Mouse (Mus musculus) embryonic facial prominence, embryonic 13.5 days (tissue): ENCODE measurements around the gene Gm49661. TPM values are rescaled to one million over a fixed set of nuclear protein-coding genes. Genes with fewer than 3 reads are reported as not detected.

Source experiments
- ATAC-seq: fragments of 200-750 bp; cut with Nextera tagmentation; 2 replicates; pipeline ENCODE4 v1.8.0; 2017; ENCODE audit warnings: low read depth; ENCODE audit not compliant: insufficient number of reproducible peaks, insufficient read depth, low FRiP score, low TSS enrichment
- H3K27ac ChIP-seq: fragments of 300-500 bp; sonication (generic); 2 replicates; pipeline ENCODE4 v1.5.1; 2015; ENCODE audit warnings: moderate library complexity, mild to moderate bottlenecking, inconsistent platforms
- H3K27me3 ChIP-seq: fragments of 300-500 bp; sonication (generic); 2 replicates; pipeline ENCODE4 v1.6.1; 2015; ENCODE audit warnings: mild to moderate bottlenecking, inconsistent platforms
- H3K36me3 ChIP-seq: fragments of 300-500 bp; sonication (generic); 2 replicates; pipeline ENCODE4 v1.6.1; 2015; ENCODE audit warnings: mild to moderate bottlenecking, inconsistent platforms
- H3K4me1 ChIP-seq: fragments of 300-500 bp; sonication (generic); 2 replicates; pipeline ENCODE4 v1.6.1; 2015; ENCODE audit warnings: inconsistent platforms
- H3K4me2 ChIP-seq: fragments of 300-500 bp; sonication (generic); 2 replicates; pipeline ENCODE4 v1.6.1; 2015; ENCODE audit warnings: moderate library complexity, mild to moderate bottlenecking, inconsistent platforms
- H3K4me3 ChIP-seq: fragments of 300-500 bp; sonication (generic); 2 replicates; pipeline ENCODE4 v1.5.1; 2015; ENCODE audit warnings: mild to moderate bottlenecking, inconsistent platforms
- H3K9ac ChIP-seq: fragments of 300-500 bp; sonication (generic); 2 replicates; pipeline ENCODE4 v1.6.1; 2015; ENCODE audit warnings: mild to moderate bottlenecking, inconsistent platforms
- H3K9me3 ChIP-seq: fragments of 300-500 bp; sonication (generic); 2 replicates; pipeline ENCODE4 v1.6.1; 2016; ENCODE audit warnings: inconsistent platforms
- WGBS: fragments of 180-500 bp; shearing (Covaris S2); methylation state at CpG from one replicate; pipeline ENCODE4 v1.1.7; 2015; ENCODE audit warnings: mixed read lengths; 5-methylcytosine and 5-hydroxymethylcytosine counted together
- polyA plus RNA-seq: library from polyadenylated mRNA; unstranded; fragments of >200 nt; fragmentation: Nextera tagmentation; extraction: Ambion mirVana; gene quantifications from 2 replicates; pipeline ENCODE4 v1.2.1, GENCODE M21; 2015

Gm49661 gene
- polyA plus RNA-seq, 1 experiment from 2014 or later = not detected

DNA sequence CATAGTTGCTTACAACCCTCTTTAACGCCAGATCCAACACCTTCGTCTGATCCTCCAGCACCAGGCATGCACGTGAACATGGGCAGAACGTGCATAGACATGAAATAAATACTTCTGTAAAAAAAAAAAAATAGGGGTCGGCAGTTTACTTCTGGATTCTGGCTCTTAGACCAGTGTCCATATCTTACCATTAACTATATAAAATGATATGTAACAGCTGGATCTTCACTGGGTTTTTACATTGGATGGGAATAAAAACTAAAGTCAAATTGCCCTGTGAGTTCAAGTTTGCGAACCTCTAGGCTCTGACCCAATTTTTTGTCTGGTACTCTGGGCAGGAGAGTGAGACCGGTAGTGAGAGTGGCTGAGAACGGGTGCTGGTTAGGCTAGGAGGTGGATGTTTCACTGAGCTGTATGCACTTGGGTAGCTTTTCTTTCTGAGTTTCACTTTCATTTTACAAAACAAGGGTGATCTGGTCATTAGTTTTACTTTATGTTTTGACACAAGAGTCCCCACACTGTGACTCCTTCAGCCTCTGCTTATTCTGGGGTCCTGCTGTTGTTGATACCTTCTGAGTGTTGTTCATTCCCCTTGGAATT, 5.4 kb upstream of the Gm49661 start:
- Histone ChIP-seq H3K4me1 (peaks cover 65% of the 10 kb centered on the region), H3K36me3 (peaks cover 38% of the 10 kb centered on the region), H3K4me3 (no peak overlapping the region), H3K9ac (no peak overlapping the region), H3K4me2 (no peak overlapping the region), H3K9me3 (no peaks in the 10 kb centered on the region), H3K27me3 (peaks cover 31% of the 10 kb centered on the region), H3K27ac (no peak overlapping the region; the same call in 1 of the 2 replicates)
- no peak for ATAC-seq
- 73% methylated on average over 8 of the region's 8 CpGs for WGBS

DNA sequence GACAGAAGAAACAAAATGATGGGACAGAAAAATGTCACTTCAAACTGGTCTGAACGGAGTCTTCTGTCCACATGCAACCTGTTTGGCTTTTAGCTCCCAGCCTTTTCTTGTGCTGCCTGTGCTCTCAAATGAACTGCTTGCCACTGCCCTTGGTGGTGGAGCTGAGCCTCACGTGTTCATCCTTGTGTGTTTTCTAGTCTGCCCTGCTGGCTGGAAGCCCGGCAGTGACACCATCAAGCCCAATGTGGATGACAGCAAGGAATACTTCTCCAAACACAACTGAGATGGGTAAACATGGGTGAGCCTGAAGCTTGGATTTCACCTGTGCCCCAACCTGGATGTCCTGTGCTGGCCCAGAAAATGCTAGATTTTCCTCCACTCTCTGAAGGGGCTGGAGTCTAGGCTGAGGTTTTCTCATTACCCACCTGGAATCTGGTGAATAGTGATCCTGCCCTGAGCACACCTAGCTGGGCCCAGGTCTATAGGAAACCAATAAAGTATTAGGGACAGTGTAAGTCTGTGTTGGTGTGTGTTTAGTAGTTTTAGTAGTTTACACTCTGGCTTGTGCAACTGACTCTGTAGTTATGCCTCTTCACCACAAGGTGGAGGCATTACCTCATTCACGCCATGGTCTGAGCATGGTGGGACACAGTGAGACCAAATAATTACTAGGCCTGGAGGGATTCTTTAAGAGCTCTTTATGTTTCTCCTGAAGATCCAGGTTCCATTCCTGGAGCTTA, 4.7 kb upstream of the Gm49661 start:
- WGBS = 66% methylated on average over 4 of the region's 4 CpGs
- H3K4me1 ChIP-seq = peaks cover 59% of the 10 kb centered on the region
- ATAC-seq = no peak

DNA sequence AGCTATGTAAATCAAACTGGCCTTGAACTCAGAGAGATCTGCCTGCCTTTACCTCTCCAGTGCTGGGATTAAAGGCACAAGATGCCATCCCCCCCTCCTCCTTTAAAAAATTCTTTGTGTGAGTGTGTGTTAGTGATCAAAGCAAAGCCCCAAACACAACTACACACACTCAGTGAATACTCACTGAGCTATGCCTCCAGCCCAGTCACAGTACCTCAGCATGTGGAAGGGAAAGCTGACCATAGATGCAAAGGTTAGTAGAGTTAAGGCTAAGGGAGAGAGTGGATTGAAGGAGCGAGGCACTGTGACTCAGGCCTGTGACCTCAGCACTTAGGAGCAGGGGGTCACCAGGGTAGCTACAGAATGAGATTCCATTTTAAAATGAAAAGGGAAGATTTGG, 3.8 kb upstream of the Gm49661 start:
- Histone ChIP-seq H3K4me2 (no peak overlapping the region), H3K27me3 (peaks cover 15% of the 10 kb centered on the region), H3K9ac (no peak overlapping the region), H3K4me3 (no peak overlapping the region), H3K27ac (no peak overlapping the region), H3K4me1 (peaks cover 58% of the 10 kb centered on the region), H3K36me3 (peaks cover 38% of the 10 kb centered on the region), H3K9me3 (no peaks in the 10 kb centered on the region)
- WGBS = 97% methylated on average over 1 of the region's 1 CpGs
- no peak for ATAC-seq

More for the DNA sequence above, 4.7 kb upstream of the Gm49661 start:
- Histone ChIP-seq H3K9me3 (no peaks in the 10 kb centered on the region), H3K4me2 (no peak overlapping the region), H3K36me3 (peaks cover 38% of the 10 kb centered on the region), H3K4me3 (no peak overlapping the region), H3K9ac (no peak overlapping the region), H3K27ac (no peak overlapping the region; the same call in 1 of the 2 replicates), H3K27me3 (peaks cover 24% of the 10 kb centered on the region)

DNA sequence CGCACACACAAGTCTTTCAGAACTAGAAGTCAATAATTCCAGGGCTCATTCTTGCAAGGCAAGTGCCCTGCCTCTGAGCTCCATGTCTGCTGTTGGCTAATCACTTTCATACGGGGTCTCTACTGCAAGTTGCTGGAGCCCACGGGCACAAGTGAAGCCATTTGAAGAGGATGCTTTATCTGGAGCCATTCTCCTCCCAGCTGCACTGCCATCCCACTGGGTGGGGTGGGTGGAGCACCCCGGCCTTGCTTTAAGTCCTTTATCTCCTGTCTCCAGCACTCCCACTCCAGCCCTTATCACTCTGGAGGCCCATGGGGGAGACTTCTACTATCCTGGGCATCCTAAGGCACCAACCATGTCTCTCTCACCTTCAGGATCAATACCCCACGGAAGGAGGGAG, 1.7 kb upstream of the Gm49661 start:
- no peaks in the 10 kb centered on the region for H3K9me3 ChIP-seq
- ATAC-seq = no peak
- peak overlapping the region; percentile 79 for H3K4me3 ChIP-seq
- peak overlapping the region; percentile 93 for H3K9ac ChIP-seq
- peak overlapping the region; percentile 94 for H3K4me2 ChIP-seq
- H3K27me3 ChIP-seq = no peaks in the 10 kb centered on the region
- H3K27ac ChIP-seq = peak overlapping the region; percentile 87; the same call in 1 of the 2 replicates
- 47% methylated on average over 5 of the region's 5 CpGs for WGBS
- peaks cover 54% of the 10 kb centered on the region for H3K4me1 ChIP-seq
- peaks cover 38% of the 10 kb centered on the region for H3K36me3 ChIP-seq

DNA sequence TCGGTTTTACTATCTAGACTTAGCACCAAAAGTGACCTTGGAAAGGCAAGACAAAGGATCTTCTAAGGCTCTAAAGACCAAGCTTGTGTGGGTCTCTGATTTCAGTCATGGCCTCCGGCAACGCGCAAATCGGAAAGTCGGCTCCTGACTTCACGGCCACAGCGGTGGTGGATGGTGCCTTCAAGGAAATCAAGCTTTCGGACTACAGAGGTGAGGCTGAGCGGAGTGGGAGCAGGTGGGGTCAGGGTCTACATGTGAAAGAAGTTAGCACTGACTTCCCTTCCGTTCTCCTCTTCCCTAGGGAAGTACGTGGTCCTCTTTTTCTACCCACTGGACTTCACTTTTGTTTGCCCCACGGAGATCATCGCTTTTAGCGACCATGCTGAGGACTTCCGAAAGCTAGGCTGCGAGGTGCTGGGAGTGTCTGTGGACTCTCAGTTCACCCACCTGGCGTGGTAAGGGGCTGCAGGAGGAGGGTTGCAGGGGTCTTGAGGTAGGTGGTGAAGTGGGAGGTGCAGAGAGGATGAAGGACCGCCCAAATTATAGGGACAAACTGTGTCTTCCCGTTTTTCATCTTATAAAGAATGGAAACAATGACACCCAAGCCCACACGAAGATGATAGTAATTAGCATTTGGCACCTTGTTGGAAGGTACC, 1.0 kb upstream of the Gm49661 start:
- peak overlapping the region; percentile 79 for H3K4me3 ChIP-seq
- H3K9ac ChIP-seq = peak overlapping the region; percentile 93
- no peak for ATAC-seq
- H3K9me3 ChIP-seq = no peaks in the 10 kb centered on the region
- H3K4me1 ChIP-seq = peaks cover 52% of the 10 kb centered on the region
- no peaks in the 10 kb centered on the region for H3K27me3 ChIP-seq
- H3K27ac ChIP-seq = peak overlapping the region; percentile 87
- peaks cover 38% of the 10 kb centered on the region for H3K36me3 ChIP-seq
- 5% methylated on average over 21 of the region's 21 CpGs for WGBS
- peak overlapping the region; percentile 94 for H3K4me2 ChIP-seq

DNA sequence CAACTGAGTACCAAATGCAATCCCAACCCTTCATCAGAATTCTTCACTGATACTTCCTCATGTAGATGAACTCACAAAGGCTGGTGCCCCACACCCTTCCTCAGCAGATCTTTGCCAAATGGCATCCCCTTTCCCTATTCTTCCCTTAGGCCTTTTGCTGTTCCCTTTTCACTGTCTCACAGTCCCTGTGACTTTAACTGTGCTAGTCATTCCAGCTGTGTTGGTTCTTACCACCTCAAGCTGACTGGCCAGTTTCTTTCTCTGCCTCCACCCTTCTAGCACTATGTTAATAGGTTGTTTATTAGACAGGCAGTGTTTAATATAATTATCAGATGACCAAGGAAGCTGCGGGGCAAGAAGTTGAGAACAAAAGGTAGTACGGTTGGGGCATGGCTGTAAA, 583 bp downstream of the Gm49661 start:
- Histone ChIP-seq H3K4me1 (peaks cover 47% of the 10 kb centered on the region), H3K9me3 (no peaks in the 10 kb centered on the region), H3K4me3 (peak overlapping the region; percentile 79), H3K27me3 (no peaks in the 10 kb centered on the region), H3K4me2 (peak overlapping the region; percentile 94), H3K9ac (peak overlapping the region; percentile 93), H3K27ac (peak overlapping the region; percentile 87), H3K36me3 (peaks cover 30% of the 10 kb centered on the region)
- ATAC-seq = no peak
- 20% methylated on average over 2 of the region's 2 CpGs for WGBS

DNA sequence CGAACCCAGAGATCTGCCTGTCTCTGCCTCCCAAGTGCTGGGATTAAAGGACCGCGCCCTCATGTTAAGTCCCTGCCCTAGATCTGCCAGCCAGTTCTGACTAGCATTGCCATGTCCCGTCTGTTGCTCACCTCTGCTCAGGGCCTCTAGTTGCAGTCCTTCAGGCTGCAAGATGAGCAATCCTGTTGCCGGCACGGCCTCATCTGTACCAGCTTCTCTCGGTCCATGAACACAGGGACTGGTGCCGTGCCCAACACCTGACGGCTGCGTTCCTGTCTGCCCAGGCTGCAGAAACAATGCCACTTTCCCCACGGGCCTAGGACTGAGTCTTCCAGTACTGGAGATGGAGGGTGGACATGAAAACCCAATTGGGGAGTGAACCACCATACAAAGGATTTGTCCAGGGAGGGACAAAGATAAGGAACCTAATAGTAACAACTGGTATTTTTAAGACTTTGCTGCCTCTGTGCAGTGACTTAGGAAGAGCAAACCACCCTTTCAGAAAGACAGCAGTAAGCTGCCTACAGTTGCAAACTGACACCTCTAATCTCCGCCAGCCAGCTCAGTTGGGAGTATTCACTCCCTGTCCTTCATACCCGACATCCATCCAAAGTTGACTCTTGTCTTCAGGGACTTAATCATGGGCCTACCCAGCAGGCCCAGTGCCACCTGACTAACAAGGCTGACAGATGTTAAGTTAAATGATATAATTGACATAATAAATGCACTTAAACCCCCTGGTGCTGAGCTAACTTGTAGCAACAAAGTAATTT, 1.5 kb downstream of the Gm49661 start:
- H3K4me2 ChIP-seq = peak overlapping the region; percentile 94
- no peak overlapping the region for H3K9ac ChIP-seq
- H3K4me3 ChIP-seq = no peak overlapping the region
- peaks cover 26% of the 10 kb centered on the region for H3K36me3 ChIP-seq
- ATAC-seq = no peak
- H3K27me3 ChIP-seq = no peaks in the 10 kb centered on the region
- no peak overlapping the region for H3K27ac ChIP-seq
- H3K9me3 ChIP-seq = no peaks in the 10 kb centered on the region
- WGBS = 88% methylated on average over 13 of the region's 13 CpGs
- H3K4me1 ChIP-seq = peaks cover 47% of the 10 kb centered on the region

DNA sequence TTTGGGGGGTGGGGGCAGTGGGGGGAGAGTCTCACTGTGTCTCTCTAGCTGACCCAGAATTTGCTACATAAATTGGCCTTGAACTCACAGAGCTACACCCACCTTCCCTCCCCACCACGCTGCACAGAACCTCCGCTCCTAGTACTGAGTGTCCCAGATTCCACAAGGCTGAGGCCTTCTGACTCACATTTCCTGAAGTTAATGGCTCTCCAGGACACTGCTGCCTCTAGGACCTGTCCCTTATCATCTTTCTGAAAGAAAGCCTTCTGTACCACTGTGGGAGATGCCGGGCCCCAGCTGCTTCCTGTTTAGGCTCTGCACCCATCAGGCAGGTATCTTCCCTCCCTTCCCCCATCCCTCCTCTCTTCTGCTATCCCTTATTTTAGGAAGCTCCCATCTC, 2.6 kb downstream of the Gm49661 start:
- ATAC-seq = no peak
- peak overlapping the region; percentile 69; the same call in 1 of the 2 replicates for H3K4me3 ChIP-seq
- no peak overlapping the region for H3K9ac ChIP-seq
- peaks cover 44% of the 10 kb centered on the region for H3K4me1 ChIP-seq
- no peaks in the 10 kb centered on the region for H3K9me3 ChIP-seq
- H3K27me3 ChIP-seq = no peaks in the 10 kb centered on the region
- WGBS = 54% methylated on average over 3 of the region's 3 CpGs
- peaks cover 15% of the 10 kb centered on the region for H3K36me3 ChIP-seq
- peak overlapping the region; percentile 94 for H3K4me2 ChIP-seq
- peak overlapping the region; percentile 80 for H3K27ac ChIP-seq

DNA sequence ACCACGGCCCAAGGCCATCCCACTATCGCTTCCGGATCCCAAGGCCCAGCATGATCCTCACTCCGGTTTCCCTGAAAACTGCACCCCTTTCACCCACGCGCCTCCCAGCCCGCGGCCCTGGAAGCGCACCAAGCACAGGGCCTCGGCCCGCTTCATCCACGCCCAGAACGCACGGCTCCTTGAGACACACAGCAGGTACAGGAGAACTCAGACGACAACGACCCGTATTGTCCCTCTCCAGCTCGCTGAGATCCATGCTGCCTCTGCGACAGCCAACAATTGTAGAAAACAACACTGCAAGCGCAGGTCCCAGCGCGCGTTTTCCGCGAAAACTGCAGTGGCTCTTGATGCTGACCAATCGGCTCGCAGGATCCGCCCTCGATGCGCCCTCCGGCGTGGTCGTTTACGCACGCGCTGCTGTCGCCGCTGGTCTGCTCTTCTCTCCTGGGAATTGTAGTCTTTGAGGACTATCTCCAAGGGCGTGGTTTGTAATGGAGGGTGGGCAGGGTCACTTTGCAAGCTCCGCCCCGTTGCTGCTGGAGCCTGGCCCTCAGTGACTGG, 3.4 kb downstream of the Gm49661 start:
- WGBS = 1% methylated on average over 41 of the region's 41 CpGs

DNA sequence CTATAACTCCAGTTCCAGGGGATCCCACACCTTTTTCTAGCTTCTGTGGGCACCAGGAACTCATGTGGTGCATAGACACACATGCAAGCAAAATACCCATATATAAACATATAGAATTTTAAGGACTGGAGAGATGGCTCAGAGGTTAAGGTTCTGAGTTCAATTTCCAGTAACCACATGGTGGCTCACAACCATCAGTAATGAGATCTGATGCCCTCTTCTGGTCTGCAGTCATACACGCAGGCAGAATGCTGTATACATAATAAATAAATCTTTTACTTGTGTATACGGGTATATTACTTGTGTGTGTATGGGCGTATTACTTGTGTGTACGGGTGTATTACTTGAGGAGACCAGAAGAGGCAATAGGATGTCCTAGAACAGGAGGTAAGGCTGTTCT, 5.3 kb downstream of the Gm49661 start:
- Histone ChIP-seq H3K9ac (no peak overlapping the region), H3K27me3 (no peaks in the 10 kb centered on the region), H3K27ac (no peak overlapping the region), H3K4me2 (no peak overlapping the region), H3K9me3 (no peaks in the 10 kb centered on the region), H3K4me1 (peaks cover 33% of the 10 kb centered on the region), H3K4me3 (no peak overlapping the region), H3K36me3 (peaks cover 23% of the 10 kb centered on the region)
- no peak for ATAC-seq
- WGBS = 89% methylated on average over 4 of the region's 4 CpGs

More for the DNA sequence above, 3.4 kb downstream of the Gm49661 start:
- ATAC-seq = peak; percentile 73
- H3K4me3 ChIP-seq = peak overlapping the region; percentile 69
- peak overlapping the region; percentile 94 for H3K4me2 ChIP-seq
- H3K9ac ChIP-seq = peak overlapping the region; percentile 80
- peaks cover 39% of the 10 kb centered on the region for H3K4me1 ChIP-seq
- peaks cover 12% of the 10 kb centered on the region; the same call in 1 of the 2 replicates for H3K36me3 ChIP-seq
- peak overlapping the region; percentile 80 for H3K27ac ChIP-seq
- no peaks in the 10 kb centered on the region for H3K27me3 ChIP-seq
- H3K9me3 ChIP-seq = no peaks in the 10 kb centered on the region

DNA sequence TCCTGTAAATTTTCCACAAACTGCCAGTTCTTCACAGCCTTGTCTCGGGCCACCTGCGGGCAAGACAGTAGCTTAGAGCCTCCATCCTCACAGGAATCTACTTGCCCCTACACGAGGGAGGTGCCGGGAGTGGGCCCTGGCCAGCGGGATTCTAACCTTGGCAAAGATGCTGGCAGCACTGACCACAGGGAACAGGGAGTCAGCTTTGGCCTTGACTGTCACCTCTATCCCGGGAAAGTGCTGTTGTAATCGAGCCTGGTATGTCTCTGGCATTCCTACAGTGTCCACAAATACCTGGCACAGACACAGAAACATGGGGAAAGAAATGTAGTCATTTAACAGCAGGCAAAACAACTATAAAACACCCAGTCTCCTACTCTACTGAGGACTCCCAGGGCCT, 9.4 kb downstream of the Gm49661 start:
- no peak overlapping the region for H3K4me2 ChIP-seq
- H3K4me1 ChIP-seq = peaks cover 1% of the 10 kb centered on the region
- peaks cover 46% of the 10 kb centered on the region for H3K36me3 ChIP-seq
- no peak overlapping the region for H3K27ac ChIP-seq
- H3K27me3 ChIP-seq = no peaks in the 10 kb centered on the region
- WGBS = 92% methylated on average over 7 of the region's 7 CpGs
- no peaks in the 10 kb centered on the region for H3K9me3 ChIP-seq
- no peak overlapping the region for H3K9ac ChIP-seq
- no peak for ATAC-seq
- no peak overlapping the region for H3K4me3 ChIP-seq
